In genomic region chr17:36252250-36252876, GRCm38 (mm10) we compare ENCODE assay signal across 1 mouse cellular context.
TF ChIP-seq lines count a peak whose summit lies in the region.

No protein-coding gene starts in this region.

TF ChIP-seq in MEL, 35 proteins besides CTCF, POLR2A, EP300 and RAD21 (continued from another document):
- TF ChIP-seq BHLHE40 (IDR thresholded peaks at IDR 0.05; ENCODE audit: borderline replicate concordance, low read depth, low read length) (peak; percentile 76; the same call in 1 of the 2 replicates), RCOR1 (IDR thresholded peaks at IDR 0.05; ENCODE audit: low read depth, low read length) (no peak; the same call in 1 of the 2 replicates), MAFK (IDR thresholded peaks at IDR 0.05; ENCODE audit: borderline replicate concordance, low read depth, low read length) (no peak), ZC3H11A (IDR thresholded peaks at IDR 0.05; ENCODE audit: low read depth, low read length) (no peak), ZNF384 (IDR thresholded peaks at IDR 0.05; ENCODE audit: low read depth, low read length) (no peak), MXI1 (IDR thresholded peaks at IDR 0.05; ENCODE audit: low read depth, low read length) (no peak; the same call in 1 of the 2 replicates), MAX (IDR thresholded peaks at IDR 0.05; ENCODE audit: low read length) (0 out of 2 replicates have a peak, but pooled peaks have one; percentile 23), SIN3A (IDR thresholded peaks at IDR 0.05; ENCODE audit: low read length) (no peak), TBP (IDR thresholded peaks at IDR 0.05; ENCODE audit: low read depth, low read length) (no peak), HCFC1 (IDR thresholded peaks at IDR 0.05; ENCODE audit: low read depth, low read length) (no peak), TCF12 (IDR thresholded peaks at IDR 0.05; ENCODE audit: low read depth, low read length) (no peak), POLR2AphosphoS2 (IDR thresholded peaks at IDR 0.05; ENCODE audit: low read length) (no peak)
TF ChIP-seq in MEL: peak in this region for 5.
